Mouse (Mus musculus): Measurements from ENCODE around the gene Phykpl.

Gene Phykpl

GRCm38 (mm10) chr11:51644217-51644616 is 59.7 kb downstream of the Phykpl start:
- no peak for TF ChIP-seq GATA4 (IDR thresholded peaks at IDR 0.05; ENCODE audit: insufficient replicate concordance, low read length)

GRCm38 (mm10) chr11:51645293-51645692 is 60.7 kb downstream of the Phykpl start:
- no peak for TF ChIP-seq GATA4 (IDR thresholded peaks at IDR 0.05; ENCODE audit: insufficient replicate concordance, low read length)

GRCm38 (mm10) chr11:51646245-51646644 is 61.7 kb downstream of the Phykpl start:
- no peak for TF ChIP-seq GATA4 (IDR thresholded peaks at IDR 0.05; ENCODE audit: insufficient replicate concordance, low read length)

GRCm38 (mm10) chr11:51646751-51647667 is 62.5 kb downstream of the Phykpl start:
- TF ChIP-seq GATA4 (IDR thresholded peaks at IDR 0.05; ENCODE audit: insufficient replicate concordance, low read length): no peak

- no peak for TF ChIP-seq GATA4 (IDR thresholded peaks at IDR 0.05; ENCODE audit: insufficient replicate concordance, low read length)
Measured at GRCm38 (mm10) chr11:51648566-51648965, 64.0 kb downstream of the Phykpl start.

GRCm38 (mm10) chr11:51649111-51649888 is 64.7 kb downstream of the Phykpl start:
- no peak for TF ChIP-seq GATA4 (IDR thresholded peaks at IDR 0.05; ENCODE audit: insufficient replicate concordance, low read length)

- TF ChIP-seq GATA4 (IDR thresholded peaks at IDR 0.05; ENCODE audit: insufficient replicate concordance, low read length): no peak
Measured at GRCm38 (mm10) chr11:51649889-51650199, 65.3 kb downstream of the Phykpl start.

GRCm38 (mm10) chr11:51650261-51650660 is 65.7 kb downstream of the Phykpl start:
- no peak for TF ChIP-seq GATA4 (IDR thresholded peaks at IDR 0.05; ENCODE audit: insufficient replicate concordance, low read length)

GRCm38 (mm10) chr11:51650691-51651515 is 66.3 kb downstream of the Phykpl start, which contains the start of the genes N4bp3 and D930048N14Rik:
Gene N4bp3, minus strand, starts transcription at chr11:51650842.
Gene D930048N14Rik, plus strand, starts transcription at chr11:51650954.
- no peak for TF ChIP-seq GATA4 (IDR thresholded peaks at IDR 0.05; ENCODE audit: insufficient replicate concordance, low read length)

- peak; percentile 88 for TF ChIP-seq GATA4 (IDR thresholded peaks at IDR 0.05; ENCODE audit: insufficient replicate concordance, low read length)
Measured at GRCm38 (mm10) chr11:51652889-51653418, 68.4 kb downstream of the Phykpl start.

- TF ChIP-seq GATA4 (IDR thresholded peaks at IDR 0.05; ENCODE audit: insufficient replicate concordance, low read length): no peak
Measured at GRCm38 (mm10) chr11:51653736-51654135, 69.2 kb downstream of the Phykpl start.
